Mouse (Mus musculus) brain, adult 2 months (tissue): ENCODE results near the gene Agfg1.

ENCODE experiments used
- DNase-seq: peaks from one replicate; pipeline ENCODE4 v3.0.0; 2011; ENCODE audit warnings: low read depth, low spot score

Gene Agfg1

GRCm38 (mm10) chr1:82839296-82839613, at the start of gene Agfg1:
TSS of gene Agfg1 (plus strand) at chr1:82839483.
- DNase-seq, result peak; percentile 95

DNA sequence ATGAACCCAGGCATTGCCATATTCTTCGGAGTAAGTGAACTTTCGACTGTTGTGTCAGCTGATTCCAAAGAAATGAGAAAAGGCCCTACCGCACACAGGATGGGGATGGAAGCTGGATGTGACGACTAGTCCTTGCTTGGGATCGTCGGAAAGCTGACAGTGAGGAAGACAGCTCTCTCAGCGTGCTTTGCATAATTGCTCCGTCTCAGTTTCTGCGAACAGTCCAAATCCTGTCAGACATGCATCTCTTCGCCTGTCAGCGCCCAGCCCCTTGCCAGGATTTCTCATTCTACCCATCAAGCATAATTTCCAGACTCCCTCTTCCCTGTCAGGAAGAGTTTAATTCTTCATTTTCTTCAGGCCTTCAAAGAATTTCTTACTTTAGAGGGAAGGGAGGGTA, 48.2 kb upstream of the Agfg1 start:
- no peak for DNase-seq

DNA sequence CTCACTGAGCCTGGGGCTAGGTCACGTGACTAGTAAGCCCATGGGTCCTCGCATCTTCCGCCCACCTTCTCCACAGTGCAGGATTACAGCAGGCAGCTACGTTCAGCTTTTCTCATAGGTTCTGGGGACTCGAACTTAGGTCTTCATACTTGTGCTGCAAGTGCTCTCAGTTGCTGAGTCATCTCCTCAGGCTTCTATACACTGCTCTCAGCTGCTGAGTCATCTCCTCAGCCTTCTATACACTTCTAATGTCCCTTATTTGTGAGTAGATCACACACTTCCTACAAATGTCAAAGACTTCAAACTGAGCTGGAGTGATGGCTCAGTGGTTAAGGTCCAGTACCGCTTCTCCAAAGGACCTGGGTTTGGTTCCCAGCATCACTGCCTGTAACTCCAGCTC, 47.0 kb upstream of the Agfg1 start:
- no peak for DNase-seq

DNA sequence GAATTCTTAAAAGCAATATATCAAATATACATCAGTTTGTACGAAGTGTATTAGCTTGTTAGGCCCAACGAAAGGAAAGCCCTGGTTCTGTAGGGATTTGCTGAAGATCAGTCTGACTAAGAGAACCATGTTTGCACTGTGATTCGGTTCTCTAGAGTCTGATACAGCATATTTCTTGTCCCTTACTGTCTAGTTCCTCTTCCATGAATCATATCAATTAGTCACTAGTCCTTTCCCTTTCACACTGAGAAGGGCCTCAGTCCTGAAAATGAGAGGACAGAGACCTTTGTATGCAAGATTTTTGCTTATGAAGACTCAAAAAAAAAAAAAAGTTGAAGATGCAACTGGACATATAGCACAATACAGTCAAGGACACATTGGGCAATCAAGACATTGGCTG, 46.2 kb upstream of the Agfg1 start:
- no peak for DNase-seq

GRCm38 (mm10) chr1:82793986-82794385, 45.3 kb upstream of the Agfg1 start:
- peak; percentile 83 for DNase-seq

- no peak for DNase-seq
Measured at GRCm38 (mm10) chr1:82795211-82795610, 44.1 kb upstream of the Agfg1 start.

GRCm38 (mm10) chr1:82795702-82796443, 43.4 kb upstream of the Agfg1 start:
- no peak for DNase-seq

- no peak for DNase-seq
Measured at GRCm38 (mm10) chr1:82797088-82797487, 42.2 kb upstream of the Agfg1 start.

DNA sequence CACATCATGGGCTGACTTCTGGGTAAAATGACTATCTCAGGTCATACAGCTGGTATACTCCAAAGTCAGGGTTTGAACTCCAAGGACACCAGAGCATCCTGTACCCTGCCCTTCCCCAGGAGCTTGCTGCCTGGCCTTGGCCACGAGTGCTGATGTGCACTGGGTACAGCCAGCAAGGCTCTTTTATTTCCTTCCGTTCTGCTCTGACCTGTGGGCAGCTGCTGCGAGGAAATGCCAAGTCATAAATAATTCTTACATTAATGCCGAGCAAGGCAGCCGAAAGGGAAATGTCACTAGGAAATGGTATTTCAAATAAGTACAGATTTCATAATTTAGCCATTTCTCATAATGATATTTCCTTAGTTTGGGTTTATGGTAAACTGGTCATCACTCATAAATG, 41.0 kb upstream of the Agfg1 start:
- no peak for DNase-seq

- no peak for DNase-seq
Measured at GRCm38 (mm10) chr1:82798922-82799321, 40.4 kb upstream of the Agfg1 start.

DNA sequence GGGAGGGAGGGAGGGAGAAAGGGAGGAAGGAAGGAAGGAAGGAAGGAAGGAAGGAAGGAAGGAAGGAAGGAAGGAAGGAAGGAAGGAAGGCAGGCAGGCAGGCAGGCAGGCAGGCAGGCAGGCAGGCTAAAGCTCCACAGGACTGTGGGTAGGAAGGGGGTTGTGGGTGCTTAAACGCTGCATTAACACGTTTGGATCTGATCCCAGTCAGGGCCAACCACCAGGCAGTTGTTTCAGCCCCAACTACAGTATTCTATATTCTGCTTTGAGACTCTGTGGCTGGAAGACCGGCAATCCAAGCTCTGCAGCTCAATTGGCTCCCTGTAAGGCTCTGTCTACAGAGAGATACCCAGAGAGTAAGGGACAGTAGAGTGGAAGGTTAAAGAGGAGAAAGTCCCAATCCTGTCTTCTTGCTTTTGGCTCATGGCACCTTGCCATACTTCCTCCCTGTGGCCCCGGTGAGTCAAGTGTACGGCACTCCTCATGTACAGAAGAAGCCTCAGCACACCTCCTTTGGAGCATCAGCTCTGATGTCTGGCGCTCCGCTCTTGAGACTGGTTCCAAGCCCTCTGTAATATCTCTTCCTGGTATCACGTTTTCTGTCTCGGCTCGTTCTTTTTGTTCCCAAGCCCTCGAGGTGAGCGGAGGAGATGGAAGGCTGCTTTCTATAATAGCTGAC, 38.0 kb upstream of the Agfg1 start:
- no peak for DNase-seq

GRCm38 (mm10) chr1:82803608-82804007, 35.7 kb upstream of the Agfg1 start:
- no peak for DNase-seq

GRCm38 (mm10) chr1:82804059-82804458, 35.2 kb upstream of the Agfg1 start:
- no peak for DNase-seq

DNA sequence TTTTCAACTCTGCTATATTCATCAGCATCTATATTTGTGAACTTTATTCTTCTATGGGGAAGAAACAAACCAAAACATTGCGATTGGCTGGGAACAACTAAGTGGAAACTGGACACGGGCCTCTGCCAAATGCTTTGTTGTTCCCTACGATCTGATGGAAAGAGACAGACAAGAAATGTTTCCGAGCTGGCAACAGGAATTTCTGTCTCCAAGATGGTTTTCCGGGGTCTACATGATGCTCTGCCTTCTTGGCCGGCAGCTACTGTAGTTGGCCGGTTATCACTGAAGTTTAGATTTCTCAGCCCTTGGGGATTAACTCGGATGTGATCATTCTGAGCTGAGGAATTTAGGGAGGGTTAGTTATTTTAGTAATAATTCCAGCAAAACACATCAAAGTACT, 32.9 kb upstream of the Agfg1 start:
- DNase-seq, result no peak

DNA sequence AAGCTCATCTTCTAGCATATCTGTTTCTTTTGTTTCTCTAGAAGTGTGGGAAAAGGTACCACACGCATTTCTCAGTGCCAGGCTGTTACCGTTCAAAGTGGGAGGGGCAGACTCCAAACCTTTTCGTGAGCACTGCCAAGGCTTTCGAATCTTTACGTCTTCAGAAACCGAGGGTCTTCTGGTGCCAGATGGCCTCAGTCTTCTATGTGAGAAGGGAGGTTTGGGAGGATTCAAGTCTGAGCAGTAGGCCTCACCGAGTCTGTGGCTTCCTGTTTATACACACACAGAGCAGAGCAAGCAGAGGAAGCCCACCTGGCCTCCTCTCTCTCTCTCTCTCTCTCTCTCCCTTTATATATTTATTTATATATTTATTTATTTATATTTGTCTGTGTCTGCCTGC, 32.1 kb upstream of the Agfg1 start:
- no peak for DNase-seq

- DNase-seq, result no peak
Measured at GRCm38 (mm10) chr1:82808564-82808963, 30.7 kb upstream of the Agfg1 start.

DNA sequence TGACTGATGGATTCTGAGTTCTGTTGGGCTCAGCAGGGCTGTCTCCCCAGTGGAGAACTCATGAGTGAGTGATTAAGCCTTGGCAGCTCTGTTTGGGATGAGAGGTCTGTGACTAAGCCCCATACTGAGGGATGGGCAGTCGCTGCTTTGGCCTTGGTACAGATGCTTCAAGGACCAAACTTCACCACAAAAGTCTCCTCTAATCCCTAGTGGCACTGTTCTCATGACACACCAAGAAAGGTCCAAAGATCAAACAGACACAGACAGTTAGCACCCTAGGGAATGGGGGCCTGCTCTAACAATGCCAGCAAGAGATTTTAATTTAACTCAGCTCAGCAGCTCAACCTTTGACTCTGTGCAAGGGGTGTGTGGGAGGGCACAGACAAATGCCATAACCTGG, 27.5 kb upstream of the Agfg1 start:
- no peak for DNase-seq

DNA sequence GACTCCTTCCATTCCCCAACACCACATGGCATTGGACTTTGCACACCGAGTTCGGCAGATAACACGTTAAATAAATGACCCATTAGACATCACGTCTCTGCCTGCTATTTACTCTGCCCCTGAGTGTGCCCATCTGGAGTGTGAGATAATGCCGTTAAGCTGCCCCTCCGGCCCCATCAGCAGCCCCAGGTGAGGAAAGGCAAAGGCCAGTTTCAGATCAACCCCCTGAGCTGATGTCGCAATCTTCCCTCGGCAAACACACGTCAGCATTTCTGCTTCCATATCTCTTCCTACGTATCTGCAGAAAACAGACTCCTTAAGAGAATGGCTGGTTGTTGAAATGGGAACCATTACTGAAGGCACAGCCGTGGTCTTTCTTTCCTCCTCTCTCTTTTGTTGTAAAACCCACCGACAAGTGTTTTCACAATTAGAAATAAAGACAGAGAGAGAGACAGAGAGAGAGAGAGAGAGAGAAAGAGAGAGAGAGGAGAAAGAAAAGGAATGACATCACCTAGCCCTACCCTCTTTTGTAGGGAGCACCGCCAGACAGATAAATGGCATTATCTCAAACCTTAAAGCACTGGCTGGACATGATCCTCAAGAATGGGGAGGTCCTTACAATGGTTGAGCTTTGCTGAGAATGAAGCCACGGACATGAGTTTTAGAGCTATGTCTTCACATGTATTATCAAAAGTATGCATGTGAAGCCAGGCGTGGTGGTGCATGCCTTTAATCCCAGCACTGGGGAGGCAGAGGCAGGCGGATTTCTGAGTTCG, 23.2 kb upstream of the Agfg1 start:
- no peak for DNase-seq

DNA sequence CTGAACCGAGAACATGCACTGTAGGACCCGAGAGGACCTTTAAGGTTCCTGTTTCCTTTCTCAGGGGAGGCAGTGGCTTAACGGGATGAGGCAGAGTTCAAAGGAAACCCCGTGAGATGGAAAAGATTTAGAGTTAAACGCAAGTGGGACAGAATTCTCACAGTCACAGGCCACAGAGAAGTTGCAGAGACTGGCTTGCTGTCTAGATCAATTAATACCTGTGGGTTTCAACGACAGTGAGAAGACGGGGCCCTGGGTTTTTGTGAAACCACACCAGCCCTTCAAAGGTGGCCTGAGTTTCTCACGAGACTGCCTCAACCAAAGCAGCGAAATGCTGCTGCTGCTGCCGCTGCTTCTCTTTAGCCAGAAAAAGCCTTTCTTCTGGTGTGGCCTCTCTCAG, 19.9 kb upstream of the Agfg1 start:
- DNase-seq, result no peak

DNA sequence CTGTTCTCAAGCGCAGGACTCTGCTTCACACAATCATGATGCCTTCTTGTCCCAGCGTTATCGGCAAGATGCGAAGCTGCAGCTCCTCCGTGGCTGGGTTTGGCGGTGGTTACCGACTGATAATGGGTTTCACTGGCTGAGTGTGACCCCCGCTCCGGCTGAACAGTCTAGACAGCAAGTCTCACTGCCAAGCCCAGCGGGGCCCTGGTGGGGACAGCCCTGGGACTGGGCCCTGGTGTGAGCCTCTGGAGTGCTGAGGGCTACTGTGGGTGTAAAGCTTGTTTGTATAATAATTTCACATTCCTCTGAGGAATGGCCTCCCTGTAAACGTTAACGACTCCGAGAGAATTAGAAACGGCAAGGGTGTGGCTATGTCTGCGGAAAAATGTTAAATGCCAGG, 19.1 kb upstream of the Agfg1 start:
- DNase-seq, result no peak

GRCm38 (mm10) chr1:82820626-82821186, 18.6 kb upstream of the Agfg1 start:
- no peak for DNase-seq

DNA sequence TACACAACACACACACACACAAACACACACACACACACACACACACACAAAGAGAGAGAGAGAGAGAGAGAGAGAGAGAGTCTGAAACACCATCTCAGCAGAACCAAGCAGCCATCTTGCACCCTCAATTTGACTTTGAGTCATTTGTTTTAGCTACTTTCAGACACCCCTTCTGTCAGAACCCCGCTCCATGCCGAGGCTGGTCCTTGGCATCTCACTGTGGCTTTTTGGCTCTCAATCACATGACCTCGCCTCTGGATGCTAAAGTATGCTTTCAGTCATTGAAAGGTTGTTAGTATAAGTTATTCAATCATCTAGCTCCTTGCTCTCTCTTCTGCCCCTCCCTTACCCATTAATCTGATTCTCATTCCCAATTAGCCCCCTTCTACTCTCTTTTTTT, 17.4 kb upstream of the Agfg1 start:
- DNase-seq, result no peak

DNA sequence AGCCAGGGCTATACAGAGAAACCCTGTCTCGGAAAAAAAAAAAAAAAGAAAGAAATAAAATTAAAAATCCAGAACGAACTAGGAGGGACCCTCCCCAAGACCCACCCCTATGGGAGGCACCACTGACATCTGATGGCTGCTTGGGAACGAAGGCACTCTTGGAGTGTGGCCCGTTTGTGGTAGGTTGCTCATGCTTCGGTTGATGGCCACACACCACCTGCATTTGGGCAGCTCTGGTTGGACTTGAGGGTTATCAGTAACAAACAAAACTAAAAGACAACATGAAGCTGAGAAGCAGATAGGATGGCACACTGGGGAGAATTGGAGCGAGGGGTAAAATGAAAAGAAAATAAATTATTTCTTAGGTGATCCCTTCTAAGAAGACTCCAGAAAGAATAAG, 15.1 kb upstream of the Agfg1 start:
- no peak for DNase-seq
